Mouse (Mus musculus) thymus, adult 2 months (tissue): ENCODE results near the gene Rragc.

Experiments used
- CTCF ChIP-seq: fragments of 200-500 bp; IDR thresholded peaks from 2 replicates; pipeline ENCODE4 v1.5.1; 2012; ENCODE audit warnings: mild to moderate bottlenecking, control low read depth, low read length, moderate library complexity, borderline replicate concordance; ENCODE audit not compliant: control insufficient read depth, poor library complexity, insufficient read depth; ENCODE audit errors: extremely low read depth
- POLR2A ChIP-seq: fragments of 200-500 bp; IDR thresholded peaks from 2 replicates; pipeline ENCODE4 v1.6.1; 2012; ENCODE audit warnings: mild to moderate bottlenecking, low read length, control low read depth, moderate library complexity; ENCODE audit not compliant: control insufficient read depth, poor library complexity, insufficient read depth; ENCODE audit errors: extremely low read depth

DNA sequence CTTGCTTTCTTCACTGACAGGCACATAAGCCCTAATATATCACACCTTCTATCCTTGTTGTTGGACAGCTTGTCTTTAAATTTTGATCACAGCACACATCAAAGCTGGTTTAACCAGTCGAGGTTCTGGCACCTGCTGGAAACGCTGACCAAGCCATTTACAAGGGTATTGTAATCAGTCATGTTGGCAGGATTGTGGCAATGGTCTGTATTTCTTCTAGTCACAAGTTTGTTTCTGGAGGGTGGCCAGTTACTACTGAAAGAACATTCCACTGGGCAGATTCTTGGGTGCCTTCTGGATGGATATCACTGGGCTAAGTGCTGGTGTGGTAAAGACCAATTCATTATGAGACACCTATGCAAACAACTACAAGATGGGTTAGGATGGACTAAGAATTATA, 4.8 kb upstream of the Rragc start:
- TF ChIP-seq CTCF (no peak), POLR2A (no peak)
